Mouse (Mus musculus) cerebellum, adult 2 months (tissue): Measurements from ENCODE around the gene Gps2.

Experiments
- CTCF ChIP-seq: fragments of 200-500 bp; IDR thresholded peaks from 2 replicates; pipeline ENCODE4 v1.5.1; 2011; ENCODE audit warnings: low read depth, mild to moderate bottlenecking, control low read depth, low read length, moderate library complexity, borderline replicate concordance; ENCODE audit not compliant: insufficient read depth
- POLR2A ChIP-seq: fragments of 200-500 bp; IDR thresholded peaks from 2 replicates; pipeline ENCODE4 v1.6.1; 2011; ENCODE audit warnings: low read length, control low read depth, borderline replicate concordance; ENCODE audit not compliant: insufficient read depth

GRCm38 (mm10) chr11:69877878-69878277, 35.8 kb upstream of the Gps2 start, which contains the start of gene Tmem95:
- TF ChIP-seq CTCF (no peak), POLR2A (no peak)
